Mouse (Mus musculus): ENCODE measurements around the gene Capn7. TPM values are rescaled to one million over a fixed set of nuclear protein-coding genes. Genes with fewer than 3 reads are reported as not detected.

Capn7 gene
- total RNA-seq, 2 experiments from 2014 or later, result 33.2 to 33.9 TPM

GRCm38 (mm10) chr14:31408666-31409065 is 72.2 kb downstream of the Capn7 start:
- no peak for DNase-seq
- intact Hi-C loops (cut with DNase I), result loop anchor here (2.0 kb wide), 1 partner anchor 26 kb away; no protein-coding TSS in a partner anchor

GRCm38 (mm10) chr14:31410123-31410724 is 73.8 kb downstream of the Capn7 start:
- intact Hi-C loops (cut with DNase I), result no loop called here
- no peak for DNase-seq

GRCm38 (mm10) chr14:31410737-31411136 is 74.3 kb downstream of the Capn7 start:
- DNase-seq, result no peak
- intact Hi-C loops (cut with DNase I), result no loop called here

- intact Hi-C loops (cut with DNase I), result no loop called here
- peak; percentile 58 to 73 for DNase-seq
Observed at GRCm38 (mm10) chr14:31412651-31413056, 76.2 kb downstream of the Capn7 start.

GRCm38 (mm10) chr14:31413475-31414086 is 77.1 kb downstream of the Capn7 start:
- no peak for DNase-seq
- intact Hi-C loops (cut with DNase I), result no loop called here

GRCm38 (mm10) chr14:31414235-31414966 is 78.0 kb downstream of the Capn7 start:
- intact Hi-C loops (cut with DNase I), result no loop called here
- no peak for DNase-seq

GRCm38 (mm10) chr14:31414967-31415376 is 78.5 kb downstream of the Capn7 start:
- intact Hi-C loops (cut with DNase I), result no loop called here
- DNase-seq, result no peak

- intact Hi-C loops (cut with DNase I), result no loop called here
- no peak for DNase-seq
Observed at GRCm38 (mm10) chr14:31416411-31416810, 80.0 kb downstream of the Capn7 start.

GRCm38 (mm10) chr14:31416835-31417549 is 80.6 kb downstream of the Capn7 start:
- intact Hi-C loops (cut with DNase I), result no loop called here
- no peak for DNase-seq

GRCm38 (mm10) chr14:31419279-31419678 is 82.8 kb downstream of the Capn7 start:
- intact Hi-C loops (cut with DNase I), result no loop called here
- DNase-seq, result no peak

- no peak for DNase-seq
- intact Hi-C loops (cut with DNase I), result no loop called here
Observed at GRCm38 (mm10) chr14:31420135-31420534, 83.7 kb downstream of the Capn7 start.

GRCm38 (mm10) chr14:31420562-31420961 is 84.1 kb downstream of the Capn7 start:
- intact Hi-C loops (cut with DNase I), result no loop called here
- DNase-seq, result no peak

GRCm38 (mm10) chr14:31420985-31421384 is 84.5 kb downstream of the Capn7 start:
- intact Hi-C loops (cut with DNase I), result no loop called here
- DNase-seq, result no peak

Other genes starting within 250 kb of the Capn7 start
- 10 to 100 TPM; 64.8 to 72.2 TPM for gene Smim4, start 207.7 kb upstream of the Capn7 start, total RNA-seq (2021)
- gene Nt5dc2, start 205.6 kb upstream of the Capn7 start, total RNA-seq (2021), result 10 to 100 TPM; 19.5 to 19.9 TPM
- gene Stab1, start 168.0 kb upstream of the Capn7 start, total RNA-seq (2021), result 10 to 100 TPM; 66.1 to 85.9 TPM
- gene Tnnc1, start 128.3 kb upstream of the Capn7 start, total RNA-seq (2021), result 1,000 to 10,000 TPM; 4,706 to 5,436 TPM
- 100 to 1,000 TPM; 128 to 143 TPM for gene Nisch, start 119.7 kb upstream of the Capn7 start, total RNA-seq (2021)
- gene Sema3g, start 118.8 kb upstream of the Capn7 start, total RNA-seq (2021), result 10 to 100 TPM; 14.2 to 18.3 TPM
- gene Phf7, start 85.3 kb upstream of the Capn7 start, total RNA-seq (2021), result 1 to 10 TPM; 3.8 to 4.3 TPM
- gene Bap1, start 85.2 kb upstream of the Capn7 start, total RNA-seq (2021), result 10 to 100 TPM; 44.8 to 45.2 TPM
- under 1 TPM in 1 of 2 experiments, not detected in 1; 0.06 TPM for gene Dnah1, start 12.7 kb upstream of the Capn7 start, total RNA-seq (2021)
- gene Sh3bp5, start 99.4 kb downstream of the Capn7 start, total RNA-seq (2021), result 10 to 100 TPM; 56.4 to 60.6 TPM
- gene Eaf1, start 157.8 kb downstream of the Capn7 start, total RNA-seq (2021), result 10 to 100 TPM; 10.4 to 12.1 TPM
- 1 to 10 TPM; 8.4 to 9.3 TPM for gene Mettl6, start 158.4 kb downstream of the Capn7 start, total RNA-seq (2021)

Data from heart, postnatal 36 days (tissue).